Mouse (Mus musculus) E14TG2a.4 (cell line): ENCODE data around the gene Plekhg5.

Source experiments
- CTCF ChIP-seq: conservative IDR thresholded peaks from 2 replicates; pipeline ENCODE4 v1.5.1; 2014; ENCODE audit warnings: low read length
- NANOG ChIP-seq: IDR thresholded peaks from 2 replicates; pipeline ENCODE4 v1.6.1; 2014; ENCODE audit warnings: borderline replicate concordance, low read length, mixed read lengths
- POU5F1 ChIP-seq: IDR thresholded peaks from 2 replicates; pipeline ENCODE4 v1.6.1; 2014; ENCODE audit warnings: low read length, borderline replicate concordance

DNA sequence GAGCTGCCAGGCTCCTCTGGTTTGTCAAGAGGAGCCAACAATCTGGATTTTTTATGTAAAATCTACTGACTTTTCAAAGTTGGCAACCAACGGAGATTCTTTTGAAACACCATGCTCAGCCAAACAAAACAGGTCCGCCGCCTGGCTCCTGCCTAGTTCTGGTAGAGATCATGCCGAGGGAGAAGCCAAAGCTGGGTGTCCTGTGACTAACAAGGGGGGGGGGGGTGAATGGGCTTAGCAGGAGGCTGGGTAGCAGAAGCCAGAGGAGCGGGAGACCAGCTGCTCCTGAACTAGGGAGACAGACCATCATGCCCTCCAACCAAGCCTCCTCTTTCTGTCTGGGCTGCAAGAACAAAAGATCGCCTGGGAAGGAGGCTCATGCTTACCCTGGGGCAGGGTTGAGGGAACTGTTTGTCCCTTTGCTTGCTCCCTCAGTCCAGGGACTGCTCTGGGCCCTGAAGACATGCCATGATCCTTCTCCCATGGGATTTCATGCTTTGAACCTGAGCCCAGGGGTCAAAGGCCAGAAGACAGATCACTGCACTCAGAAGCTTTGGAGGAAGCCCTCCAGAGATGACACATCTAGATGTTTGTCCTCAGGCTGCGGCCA is 11.4 kb downstream of the Plekhg5 start:
- TF ChIP-seq CTCF (no peak), POU5F1 (no peak), NANOG (no peak)
